Mouse (Mus musculus) CD4-positive, CD25-positive, alpha-beta regulatory T cell, adult 4 months (primary cell): Measurements from ENCODE around the gene 2700081O15Rik. TPM values are rescaled to one million over a fixed set of nuclear protein-coding genes. Genes with fewer than 3 reads are reported as not detected.

Experiments used
- ATAC-seq: one replicate; pipeline ENCODE4 v1.8.0; 2017
- polyA plus RNA-seq, 2 experiments: library from polyadenylated mRNA; unstranded; fragments of 100-300 nt; shearing (Covaris generic); gene quantifications; one replicate each; pipeline ENCODE4 v1.2.1; 2017

2700081O15Rik gene
- polyA plus RNA-seq, 2 experiments from 2014 or later: 0.12 TPM; not detected in 1

GRCm38 (mm10) chr19:7420841-7421601 lies 3.6 kb downstream of the 2700081O15Rik start:
- no peak for ATAC-seq

- no peak for ATAC-seq
Measured at GRCm38 (mm10) chr19:7421602-7422591, 4.5 kb downstream of the 2700081O15Rik start.

- no peak for ATAC-seq
Measured at GRCm38 (mm10) chr19:7422656-7423027, 5.2 kb downstream of the 2700081O15Rik start.

- ATAC-seq: no peak
Measured at GRCm38 (mm10) chr19:7423028-7423655, 5.7 kb downstream of the 2700081O15Rik start.

GRCm38 (mm10) chr19:7423656-7424030 lies 6.2 kb downstream of the 2700081O15Rik start:
- ATAC-seq: no peak

GRCm38 (mm10) chr19:7424131-7424530 lies 6.7 kb downstream of the 2700081O15Rik start:
- ATAC-seq: no peak

- ATAC-seq: no peak
Measured at GRCm38 (mm10) chr19:7424590-7425397, 7.4 kb downstream of the 2700081O15Rik start.

GRCm38 (mm10) chr19:7425398-7425775 lies 8.0 kb downstream of the 2700081O15Rik start:
- ATAC-seq: no peak

- ATAC-seq: no peak
Measured at GRCm38 (mm10) chr19:7434887-7435286, 17.5 kb downstream of the 2700081O15Rik start.

- ATAC-seq: peak; percentile 61
Measured at GRCm38 (mm10) chr19:7436061-7436970, 18.9 kb downstream of the 2700081O15Rik start.

- no peak for ATAC-seq
Measured at GRCm38 (mm10) chr19:7438295-7438694, 20.9 kb downstream of the 2700081O15Rik start.

- ATAC-seq: no peak
Measured at GRCm38 (mm10) chr19:7441493-7441892, 24.1 kb downstream of the 2700081O15Rik start.

GRCm38 (mm10) chr19:7445105-7445504 lies 27.7 kb downstream of the 2700081O15Rik start:
- ATAC-seq: no peak

- no peak for ATAC-seq
Measured at GRCm38 (mm10) chr19:7445596-7445995, 28.2 kb downstream of the 2700081O15Rik start.

GRCm38 (mm10) chr19:7456803-7457202 lies 39.4 kb downstream of the 2700081O15Rik start:
- peak; percentile 65 for ATAC-seq

GRCm38 (mm10) chr19:7458901-7459300 lies 41.5 kb downstream of the 2700081O15Rik start:
- ATAC-seq: no peak

- ATAC-seq: no peak
Measured at GRCm38 (mm10) chr19:7459370-7459769, 41.9 kb downstream of the 2700081O15Rik start.

- no peak for ATAC-seq
Measured at GRCm38 (mm10) chr19:7467915-7468314, 50.5 kb downstream of the 2700081O15Rik start.

- no peak for ATAC-seq
Measured at GRCm38 (mm10) chr19:7470643-7471042, 53.2 kb downstream of the 2700081O15Rik start.
